Comparison of ENCODE assay signal across 22 mouse cellular contexts in genomic region chr10:56691467-56691866, GRCm38 (mm10).
A peak's percentile ranks its signal among the peaks of the same experiment; 100 is the strongest.
DNase-seq lines count a peak whose midpoint lies in the region; ATAC-seq lines count a peak whose summit lies in the region.
"Had no signal": no experiment of that assay in that cellular context is flagged by ENCODE, and none has a peak within 500 bp of the region (broad histone marks: within the 10 kb centered on the region; RNA-seq: fewer than 3 reads in every experiment).

No protein-coding gene starts in this region.

- no peak overlapping the region for H3K27ac ChIP-seq in heart, embryonic 12.5 days (ENCODE audit: poor library complexity, severe bottlenecking)
- H3K27ac ChIP-seq in midbrain, embryonic 11.5 days (ENCODE audit: low read depth, low read length), result no peak overlapping the region
- no peak overlapping the region for H3K27ac ChIP-seq in midbrain, embryonic 14.5 days (replicated peaks; ENCODE audit: low read depth, low read length)
- H3K27ac ChIP-seq in limb, embryonic 10.5 days, result peak overlapping the region; percentile 34; the same call in 1 of the 2 replicates
- H3K27ac ChIP-seq: forebrain, embryonic 10.5 days; forebrain, embryonic 13.5 days; hindbrain, embryonic 12.5 days; hindbrain, embryonic 15.5 days had no signal

- no peaks in the 10 kb centered on the region for H3K9me3 ChIP-seq in heart, embryonic 12.5 days (replicated peaks)
- no peaks in the 10 kb centered on the region for H3K9me3 ChIP-seq in midbrain, embryonic 11.5 days (ENCODE audit: control insufficient read depth, low read length)
- no peaks in the 10 kb centered on the region for H3K9me3 ChIP-seq in midbrain, embryonic 14.5 days (ENCODE audit: control insufficient read depth, low read length)
- no peaks in the 10 kb centered on the region for H3K9me3 ChIP-seq in limb, embryonic 10.5 days (replicated peaks)
- H3K9me3 ChIP-seq: forebrain, embryonic 10.5 days; forebrain, embryonic 13.5 days; hindbrain, embryonic 12.5 days; hindbrain, embryonic 15.5 days had no signal

- no peak overlapping the region for H3K4me3 ChIP-seq in heart, embryonic 12.5 days
- no peak overlapping the region for H3K4me3 ChIP-seq in midbrain, embryonic 11.5 days (ENCODE audit: low read depth, low read length)
- no peak overlapping the region for H3K4me3 ChIP-seq in midbrain, embryonic 14.5 days (replicated peaks; ENCODE audit: low read depth, low read length)
- no peak overlapping the region for H3K4me3 ChIP-seq in limb, embryonic 10.5 days
- H3K4me3 ChIP-seq: forebrain, embryonic 10.5 days; forebrain, embryonic 13.5 days; hindbrain, embryonic 12.5 days; hindbrain, embryonic 15.5 days had no signal

- peak; percentile 30 for DNase-seq in heart, adult 18-20 months
- no peak for DNase-seq in heart, postnatal 25 days (ENCODE audit: low spot score)
- peak; percentile 18 to 40 for DNase-seq in heart, adult 9 months (ENCODE audit: low spot score in 2 of 2)
- peak; percentile 82 for DNase-seq in midbrain, embryonic 11.5 days (ENCODE audit: low spot score, missing footprints)
- no peak for DNase-seq in midbrain, embryonic 14.5 days
- DNase-seq in limb, embryonic 10.5 days (ENCODE audit: low spot score), result no peak
- no peak for DNase-seq in adrenal gland, adult 18-20 months (ENCODE audit: low spot score in 2 of 2)
- DNase-seq: adrenal gland, adult 8-10 months; adrenal gland, postnatal 25 days; cerebellum, adult 18-20 months; cerebellum, adult 9-10 months; cerebellum, postnatal 14 days; gastrocnemius, postnatal 14 days; kidney, adult 8-10 months had no signal

- no peak overlapping the region for H3K4me2 ChIP-seq in heart, embryonic 12.5 days
- H3K4me2 ChIP-seq in midbrain, embryonic 11.5 days, result no peak overlapping the region
- no peak overlapping the region for H3K4me2 ChIP-seq in midbrain, embryonic 14.5 days (ENCODE audit: low read length)
- H3K4me2 ChIP-seq: forebrain, embryonic 13.5 days; hindbrain, embryonic 12.5 days; hindbrain, embryonic 15.5 days had no signal

- intact Hi-C loops in heart, postnatal 25 days (cut with DNase I), result loop anchor here (2.0 kb wide), 1 partner anchor 61 kb away; no protein-coding TSS in a partner anchor

- WGBS in heart, embryonic 12.5 days, result 50% methylated on average over 2 of the region's 2 CpGs
- 90% methylated on average over 2 of the region's 2 CpGs for WGBS in midbrain, embryonic 11.5 days
- 90% methylated on average over 2 of the region's 2 CpGs for WGBS in midbrain, embryonic 14.5 days
- 91% methylated on average over 2 of the region's 2 CpGs for WGBS in limb, embryonic 10.5 days

- ATAC-seq in heart, embryonic 12.5 days (ENCODE audit: insufficient number of reproducible peaks, low FRiP score), result no peak
- no peak for ATAC-seq in midbrain, embryonic 11.5 days (ENCODE audit: low FRiP score)
- no peak for ATAC-seq in midbrain, embryonic 14.5 days (ENCODE audit: low FRiP score, low TSS enrichment)
- ATAC-seq: CD4-positive, CD25-positive, alpha-beta regulatory T cell, adult 4 months; forebrain, embryonic 13.5 days; forebrain, embryonic 16.5 days; intestine, postnatal 0 days had no signal

- H3K4me1 ChIP-seq in heart, embryonic 12.5 days (replicated peaks), result no peaks in the 10 kb centered on the region
- H3K4me1 ChIP-seq in midbrain, embryonic 11.5 days (ENCODE audit: control insufficient read depth, insufficient read depth, low read length), result no peaks in the 10 kb centered on the region
- no peaks in the 10 kb centered on the region for H3K4me1 ChIP-seq in midbrain, embryonic 14.5 days (ENCODE audit: control insufficient read depth, insufficient read depth, low read length)
- H3K4me1 ChIP-seq in limb, embryonic 10.5 days, result peaks cover 6% of the 10 kb centered on the region; the same call in 1 of the 2 replicates
- H3K4me1 ChIP-seq: forebrain, embryonic 13.5 days; hindbrain, embryonic 12.5 days; hindbrain, embryonic 15.5 days had no signal

- no peak overlapping the region for H3K9ac ChIP-seq in heart, embryonic 12.5 days
- H3K9ac ChIP-seq in midbrain, embryonic 11.5 days (ENCODE audit: low read length), result no peak overlapping the region
- H3K9ac ChIP-seq in midbrain, embryonic 14.5 days (replicated peaks; ENCODE audit: low read length), result no peak overlapping the region
- H3K9ac ChIP-seq: forebrain, embryonic 13.5 days; hindbrain, embryonic 12.5 days; hindbrain, embryonic 15.5 days had no signal

- no peaks in the 10 kb centered on the region for H3K27me3 ChIP-seq in heart, embryonic 12.5 days (replicated peaks)
- no peaks in the 10 kb centered on the region for H3K27me3 ChIP-seq in midbrain, embryonic 11.5 days (ENCODE audit: control insufficient read depth, insufficient read depth, low read length)
- H3K27me3 ChIP-seq in midbrain, embryonic 14.5 days (ENCODE audit: control insufficient read depth, insufficient read depth, low read length), result no peaks in the 10 kb centered on the region
- no peaks in the 10 kb centered on the region for H3K27me3 ChIP-seq in limb, embryonic 10.5 days (ENCODE audit: low read depth, poor library complexity, severe bottlenecking)
- H3K27me3 ChIP-seq: forebrain, embryonic 13.5 days; hindbrain, embryonic 12.5 days; hindbrain, embryonic 15.5 days had no signal

- H3K36me3 ChIP-seq in heart, embryonic 12.5 days, result no peaks in the 10 kb centered on the region
- no peaks in the 10 kb centered on the region for H3K36me3 ChIP-seq in midbrain, embryonic 11.5 days (ENCODE audit: control insufficient read depth, insufficient read depth, low read length)
- H3K36me3 ChIP-seq in midbrain, embryonic 14.5 days (ENCODE audit: control insufficient read depth, insufficient read depth, low read length), result no peaks in the 10 kb centered on the region
- H3K36me3 ChIP-seq in limb, embryonic 10.5 days, result no peaks in the 10 kb centered on the region
- H3K36me3 ChIP-seq: forebrain, embryonic 10.5 days; hindbrain, embryonic 12.5 days; hindbrain, embryonic 15.5 days had no signal

Comparison
In these comparisons a context has a peak if more than half of its experiments do, and no peak if none do; other contexts are left out.
1. DNase-seq: peak in heart, adult 18-20 months (2 of 2), heart, adult 9 months (2 of 2) and midbrain, embryonic 11.5 days (single experiment); none in heart, postnatal 25 days (single experiment), midbrain, embryonic 14.5 days (single experiment), limb, embryonic 10.5 days (single experiment) and adrenal gland, adult 18-20 months (0 of 2).